Mouse (Mus musculus) forebrain, embryonic 13.5 days (tissue): ENCODE data around the gene AU040320. TPM values are rescaled to one million over a fixed set of nuclear protein-coding genes. Genes with fewer than 3 reads are reported as not detected.

Experiments used
- ATAC-seq: fragments of 200-750 bp; cut with Nextera tagmentation; 2 replicates; pipeline ENCODE4 v1.8.0; 2017
- H3K27ac ChIP-seq: fragments of 300-500 bp; sonication (generic); 2 replicates; pipeline ENCODE4 v1.5.1; 2015; ENCODE audit warnings: inconsistent platforms, mild to moderate bottlenecking, moderate library complexity
- H3K27me3 ChIP-seq: fragments of 300-500 bp; sonication (generic); 2 replicates; pipeline ENCODE4 v1.6.1; 2015; ENCODE audit warnings: mild to moderate bottlenecking, inconsistent platforms
- H3K36me3 ChIP-seq: fragments of 300-500 bp; sonication (generic); 2 replicates; pipeline ENCODE4 v1.6.1; 2015; ENCODE audit warnings: mild to moderate bottlenecking, inconsistent platforms; ENCODE audit not compliant: poor library complexity, severe bottlenecking
- H3K4me1 ChIP-seq: fragments of 300-500 bp; sonication (generic); 2 replicates; pipeline ENCODE4 v1.6.1; 2015; ENCODE audit warnings: inconsistent platforms
- H3K4me2 ChIP-seq: fragments of 300-500 bp; sonication (generic); 2 replicates; pipeline ENCODE4 v1.6.1; 2015; ENCODE audit warnings: inconsistent platforms, mild to moderate bottlenecking, moderate library complexity
- H3K4me3 ChIP-seq: fragments of 300-500 bp; sonication (generic); 2 replicates; pipeline ENCODE4 v1.5.1; 2015; ENCODE audit warnings: mild to moderate bottlenecking, inconsistent platforms
- H3K9ac ChIP-seq: fragments of 300-500 bp; sonication (generic); 2 replicates; pipeline ENCODE4 v1.6.1; 2015; ENCODE audit warnings: mild to moderate bottlenecking, inconsistent platforms
- H3K9me3 ChIP-seq: fragments of 300-500 bp; sonication (generic); replicated peaks from 2 replicates; pipeline ENCODE4 v1.6.1; 2016; ENCODE audit warnings: inconsistent platforms
- WGBS: fragments of 180-500 bp; shearing (Covaris S2); methylation state at CpG from one replicate; pipeline ENCODE4 v1.1.7; 2015; 5-methylcytosine and 5-hydroxymethylcytosine counted together
- polyA plus RNA-seq: library from polyadenylated mRNA; unstranded; fragments of >200 nt; fragmentation: Nextera tagmentation; extraction: Ambion mirVana; gene quantifications from 2 replicates; pipeline ENCODE4 v1.2.1, GENCODE M21; 2015

Gene AU040320
- polyA plus RNA-seq, 1 experiment from 2014 or later = 32.6 TPM

- H3K9ac ChIP-seq = no peak overlapping the region
- no peak overlapping the region for H3K4me3 ChIP-seq
- no peaks in the 10 kb centered on the region for H3K9me3 ChIP-seq
- H3K4me1 ChIP-seq = no peaks in the 10 kb centered on the region
- ATAC-seq = no peak
- no peaks in the 10 kb centered on the region for H3K27me3 ChIP-seq
- 73% methylated on average over 7 of the region's 7 CpGs for WGBS
- no peak overlapping the region for H3K4me2 ChIP-seq
- no peak overlapping the region for H3K27ac ChIP-seq
- peaks cover 81% of the 10 kb centered on the region for H3K36me3 ChIP-seq
Observed at GRCm38 (mm10) chr4:126846971-126847370, 93.6 kb downstream of the AU040320 start.

- no peak for ATAC-seq
- Histone ChIP-seq H3K36me3 (peaks cover 88% of the 10 kb centered on the region), H3K9me3 (no peaks in the 10 kb centered on the region), H3K4me1 (no peaks in the 10 kb centered on the region), H3K9ac (no peak overlapping the region), H3K27me3 (no peaks in the 10 kb centered on the region), H3K27ac (no peak overlapping the region), H3K4me3 (no peak overlapping the region), H3K4me2 (no peak overlapping the region)
- WGBS = 84% methylated on average over 7 of the region's 7 CpGs
Observed at GRCm38 (mm10) chr4:126850019-126850777, 96.9 kb downstream of the AU040320 start.

- ATAC-seq = no peak
- Histone ChIP-seq H3K4me3 (no peak overlapping the region), H3K4me2 (no peak overlapping the region), H3K9me3 (no peaks in the 10 kb centered on the region), H3K27me3 (no peaks in the 10 kb centered on the region), H3K4me1 (no peaks in the 10 kb centered on the region), H3K36me3 (peaks cover 88% of the 10 kb centered on the region), H3K9ac (no peak overlapping the region), H3K27ac (no peak overlapping the region)
- 78% methylated on average over 4 of the region's 4 CpGs for WGBS
Observed at GRCm38 (mm10) chr4:126850778-126851080, 97.4 kb downstream of the AU040320 start.

- H3K36me3 ChIP-seq = peaks cover 71% of the 10 kb centered on the region
Observed at GRCm38 (mm10) chr4:126852971-126853370, 99.6 kb downstream of the AU040320 start.

GRCm38 (mm10) chr4:126860268-126860986, 107.1 kb downstream of the AU040320 start:
- no peaks in the 10 kb centered on the region for H3K27me3 ChIP-seq
- no peaks in the 10 kb centered on the region for H3K4me1 ChIP-seq
- 88% methylated on average over 9 of the region's 9 CpGs for WGBS
- no peak overlapping the region for H3K4me2 ChIP-seq
- no peak overlapping the region for H3K9ac ChIP-seq
- no peak for ATAC-seq
- H3K27ac ChIP-seq = no peak overlapping the region
- H3K36me3 ChIP-seq = peaks cover 63% of the 10 kb centered on the region
- no peaks in the 10 kb centered on the region for H3K9me3 ChIP-seq
- H3K4me3 ChIP-seq = no peak overlapping the region

More at GRCm38 (mm10) chr4:126852971-126853370, 99.6 kb downstream of the AU040320 start:
- ATAC-seq = no peak
- H3K27ac ChIP-seq = no peak overlapping the region
- no peak overlapping the region for H3K9ac ChIP-seq
- WGBS = 79% methylated on average over 11 of the region's 11 CpGs
- H3K27me3 ChIP-seq = no peaks in the 10 kb centered on the region
- H3K4me1 ChIP-seq = no peaks in the 10 kb centered on the region
- no peak overlapping the region for H3K4me2 ChIP-seq
- H3K4me3 ChIP-seq = no peak overlapping the region
- H3K9me3 ChIP-seq = no peaks in the 10 kb centered on the region

GRCm38 (mm10) chr4:126861514-126862266, 108.3 kb downstream of the AU040320 start:
- H3K9ac ChIP-seq = no peak overlapping the region
- no peaks in the 10 kb centered on the region for H3K9me3 ChIP-seq
- H3K4me3 ChIP-seq = no peak overlapping the region
- no peaks in the 10 kb centered on the region for H3K27me3 ChIP-seq
- WGBS = 85% methylated on average over 11 of the region's 11 CpGs
- peaks cover 67% of the 10 kb centered on the region for H3K36me3 ChIP-seq
- no peak for ATAC-seq
- H3K27ac ChIP-seq = no peak overlapping the region
- H3K4me2 ChIP-seq = no peak overlapping the region
- no peaks in the 10 kb centered on the region for H3K4me1 ChIP-seq

GRCm38 (mm10) chr4:126868699-126869098, 115.4 kb downstream of the AU040320 start:
- Histone ChIP-seq H3K4me2 (no peak overlapping the region), H3K36me3 (peaks cover 72% of the 10 kb centered on the region), H3K9ac (no peak overlapping the region), H3K27me3 (no peaks in the 10 kb centered on the region), H3K4me3 (no peak overlapping the region), H3K4me1 (no peaks in the 10 kb centered on the region), H3K9me3 (no peaks in the 10 kb centered on the region), H3K27ac (no peak overlapping the region)
- no peak for ATAC-seq
- 95% methylated on average over 12 of the region's 12 CpGs for WGBS

- Histone ChIP-seq H3K4me3 (no peak overlapping the region), H3K9me3 (no peaks in the 10 kb centered on the region), H3K27ac (no peak overlapping the region), H3K9ac (no peak overlapping the region), H3K4me1 (no peaks in the 10 kb centered on the region), H3K27me3 (no peaks in the 10 kb centered on the region), H3K4me2 (no peak overlapping the region), H3K36me3 (peaks cover 68% of the 10 kb centered on the region)
- WGBS = 82% methylated on average over 7 of the region's 7 CpGs
- ATAC-seq = no peak
Observed at GRCm38 (mm10) chr4:126872717-126873116, 119.4 kb downstream of the AU040320 start.

- Histone ChIP-seq H3K9me3 (no peaks in the 10 kb centered on the region), H3K9ac (no peak overlapping the region), H3K27ac (no peak overlapping the region), H3K4me1 (no peaks in the 10 kb centered on the region), H3K27me3 (no peaks in the 10 kb centered on the region), H3K4me3 (no peak overlapping the region), H3K36me3 (peaks cover 67% of the 10 kb centered on the region), H3K4me2 (no peak overlapping the region)
- WGBS = 93% methylated on average over 5 of the region's 5 CpGs
- no peak for ATAC-seq
Observed at GRCm38 (mm10) chr4:126879560-126880275, 126.4 kb downstream of the AU040320 start.

GRCm38 (mm10) chr4:126883602-126884001, 130.3 kb downstream of the AU040320 start:
- 94% methylated on average over 5 of the region's 5 CpGs for WGBS
- H3K9me3 ChIP-seq = no peaks in the 10 kb centered on the region
- no peaks in the 10 kb centered on the region for H3K4me1 ChIP-seq
- H3K9ac ChIP-seq = no peak overlapping the region
- H3K27ac ChIP-seq = no peak overlapping the region
- H3K27me3 ChIP-seq = no peaks in the 10 kb centered on the region
- H3K4me2 ChIP-seq = no peak overlapping the region
- peaks cover 56% of the 10 kb centered on the region for H3K36me3 ChIP-seq
- ATAC-seq = no peak
- no peak overlapping the region for H3K4me3 ChIP-seq

GRCm38 (mm10) chr4:126885953-126886352, 132.6 kb downstream of the AU040320 start:
- ATAC-seq = no peak
- WGBS = 65% methylated on average over 1 of the region's 1 CpGs

GRCm38 (mm10) chr4:126889879-126890278, 136.5 kb downstream of the AU040320 start:
- H3K4me2 ChIP-seq = no peak overlapping the region
- no peak overlapping the region for H3K4me3 ChIP-seq
- no peaks in the 10 kb centered on the region for H3K9me3 ChIP-seq
- 91% methylated on average over 8 of the region's 8 CpGs for WGBS
- H3K9ac ChIP-seq = no peak overlapping the region
- peaks cover 61% of the 10 kb centered on the region for H3K36me3 ChIP-seq
- no peak for ATAC-seq
- no peaks in the 10 kb centered on the region for H3K27me3 ChIP-seq
- no peaks in the 10 kb centered on the region for H3K4me1 ChIP-seq
- no peak overlapping the region for H3K27ac ChIP-seq

More at GRCm38 (mm10) chr4:126885953-126886352, 132.6 kb downstream of the AU040320 start:
- Histone ChIP-seq H3K36me3 (peaks cover 59% of the 10 kb centered on the region), H3K27ac (no peak overlapping the region), H3K9ac (no peak overlapping the region), H3K4me3 (no peak overlapping the region), H3K27me3 (no peaks in the 10 kb centered on the region), H3K4me2 (no peak overlapping the region), H3K9me3 (no peaks in the 10 kb centered on the region), H3K4me1 (no peaks in the 10 kb centered on the region)
